Mouse (Mus musculus) left cerebral cortex, postnatal 36 days (tissue): ENCODE measurements around the gene Ncf4. TPM values are rescaled to one million over a fixed set of nuclear protein-coding genes. Genes with fewer than 3 reads are reported as not detected.
"Not testable (repeated sequence)": the region's sequence is repeated elsewhere in the genome, so short reads cannot be mapped to it uniquely, and the experiment has no call there.

ENCODE experiments used
- DNase-seq, 2 experiments: peaks; one replicate each; pipeline ENCODE4 v3.0.0; 2021 to 2022; ENCODE audit warnings: low spot score in 2 of 2, mixed read lengths in 1 of 2
- intact Hi-C: fragments of 180-260 bp; cut with DNase I; formaldehyde crosslinking; loops from one replicate; pipeline ENCODE4 v1.15.1; 2025
- total RNA-seq, 2 experiments: library from RNA; stranded (reverse); gene quantifications; 2 replicates each; pipeline ENCODE4 v1.2.3; 2021

Ncf4 gene
- total RNA-seq, 2 experiments from 2014 or later, result 1.2 TPM

DNA sequence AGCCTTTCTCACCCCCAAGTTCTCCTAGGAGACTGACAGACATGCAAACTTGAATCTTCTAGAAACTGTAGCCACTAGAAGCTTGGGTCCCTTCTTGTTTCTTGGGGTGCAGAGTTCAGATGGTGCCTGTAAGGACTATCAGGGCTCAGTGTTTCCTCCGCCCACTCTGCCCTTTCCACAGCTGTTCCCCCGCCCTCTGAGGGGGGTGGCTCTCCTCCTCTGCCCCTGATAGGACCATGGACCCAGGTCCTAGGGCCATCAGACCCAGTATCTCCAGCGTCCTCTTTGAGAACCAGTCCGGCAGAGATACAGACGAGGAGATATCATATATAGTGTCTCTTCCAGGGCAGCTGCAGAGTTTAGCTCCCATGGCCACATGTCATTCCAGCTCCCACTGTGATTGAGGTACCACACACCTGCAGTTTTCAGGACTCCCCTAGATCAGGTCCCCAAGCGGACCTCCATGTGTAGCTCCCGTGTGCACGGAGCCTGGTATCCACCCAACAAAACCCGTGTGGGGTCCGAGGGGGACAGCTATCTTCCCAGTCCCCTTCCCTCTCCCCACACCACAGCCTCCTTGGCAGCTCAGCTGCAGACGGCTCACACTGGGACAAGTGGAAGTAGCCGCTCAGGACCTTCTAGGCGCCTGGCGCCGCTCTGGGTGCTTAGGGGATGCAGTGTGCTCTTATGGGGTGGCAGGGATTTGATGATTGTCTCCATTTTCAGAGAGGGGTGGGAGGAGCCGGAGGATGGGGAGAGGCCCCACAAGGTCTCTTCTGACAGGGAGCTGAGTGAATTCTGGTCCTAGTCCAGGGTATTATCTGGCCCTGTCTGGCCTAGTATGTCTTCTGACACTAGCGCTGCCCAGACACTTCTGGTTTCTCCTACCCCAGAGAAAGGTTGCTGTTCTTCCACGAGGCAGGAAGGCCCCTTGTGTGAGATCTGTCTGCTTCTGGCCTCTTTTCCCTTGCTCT, 1.8 kb downstream of the Ncf4 start:
- intact Hi-C loops, result no loop called here
- no peak for DNase-seq

DNA sequence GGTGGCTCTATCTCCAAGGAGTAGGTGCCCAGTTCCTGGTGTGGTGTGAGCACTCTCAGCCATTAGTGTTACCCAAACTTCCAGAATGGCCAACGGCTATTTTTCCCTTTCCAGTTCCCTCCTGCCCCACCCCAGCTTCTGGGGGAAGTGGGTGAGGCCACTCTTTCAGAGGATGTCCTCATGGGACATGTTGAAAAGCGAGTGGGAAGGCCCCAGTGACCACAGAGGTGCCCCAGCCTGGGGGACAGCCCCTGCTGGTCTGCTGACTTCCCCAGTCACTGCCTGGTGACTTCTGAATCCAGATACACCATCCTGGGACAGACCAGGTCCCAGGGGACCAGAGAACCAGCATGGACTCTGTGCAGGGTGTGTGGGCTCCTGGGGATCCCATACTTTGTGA, 3.1 kb downstream of the Ncf4 start:
- no peak for DNase-seq
- intact Hi-C loops, result no loop called here

DNA sequence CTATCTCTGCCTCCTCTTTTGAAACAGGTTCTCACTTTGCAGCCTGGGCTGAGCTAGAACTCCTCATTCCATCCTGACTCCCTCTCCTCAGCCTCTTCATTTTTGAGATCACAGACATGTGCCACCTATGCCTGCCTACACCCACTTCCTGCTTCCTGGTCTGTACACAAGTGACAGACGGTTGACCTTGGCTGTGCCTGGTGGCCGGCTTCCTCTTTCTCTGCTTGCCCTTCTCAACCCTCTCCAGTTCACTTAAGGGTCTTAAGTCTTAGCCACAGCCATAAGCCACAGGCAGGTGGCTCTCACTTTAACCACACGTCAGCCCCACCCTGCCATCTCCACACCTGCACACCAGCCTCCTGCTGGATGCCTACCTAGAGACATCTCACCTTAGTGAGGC, 3.8 kb downstream of the Ncf4 start:
- intact Hi-C loops, result no loop called here
- no peak for DNase-seq

DNA sequence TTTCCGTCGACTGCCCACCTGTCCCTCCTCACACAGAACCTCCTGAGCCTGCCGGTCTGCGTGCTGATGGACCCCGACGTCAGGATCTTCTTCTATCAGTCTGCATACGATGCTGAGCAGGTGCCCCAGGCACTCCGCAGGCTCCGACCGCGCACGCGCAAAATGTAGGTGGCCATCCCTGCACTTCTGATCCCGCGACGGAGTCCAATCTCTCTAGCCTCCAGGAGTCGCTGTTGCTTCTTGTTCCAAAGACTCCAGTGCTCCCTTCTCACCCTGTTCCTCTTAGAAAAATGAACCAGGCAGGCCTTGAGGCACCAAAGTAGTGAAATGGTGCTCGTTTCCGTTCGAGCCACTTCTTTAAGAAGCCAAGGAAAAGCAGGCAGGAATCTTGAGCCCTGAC, 10.2 kb downstream of the Ncf4 start:
- peak in 1 of 2 experiments; percentile 35 for DNase-seq
- intact Hi-C loops, result loop anchor here (5.0 kb wide), 2 partner anchors 68 to 168 kb away; no protein-coding TSS in a partner anchor

DNA sequence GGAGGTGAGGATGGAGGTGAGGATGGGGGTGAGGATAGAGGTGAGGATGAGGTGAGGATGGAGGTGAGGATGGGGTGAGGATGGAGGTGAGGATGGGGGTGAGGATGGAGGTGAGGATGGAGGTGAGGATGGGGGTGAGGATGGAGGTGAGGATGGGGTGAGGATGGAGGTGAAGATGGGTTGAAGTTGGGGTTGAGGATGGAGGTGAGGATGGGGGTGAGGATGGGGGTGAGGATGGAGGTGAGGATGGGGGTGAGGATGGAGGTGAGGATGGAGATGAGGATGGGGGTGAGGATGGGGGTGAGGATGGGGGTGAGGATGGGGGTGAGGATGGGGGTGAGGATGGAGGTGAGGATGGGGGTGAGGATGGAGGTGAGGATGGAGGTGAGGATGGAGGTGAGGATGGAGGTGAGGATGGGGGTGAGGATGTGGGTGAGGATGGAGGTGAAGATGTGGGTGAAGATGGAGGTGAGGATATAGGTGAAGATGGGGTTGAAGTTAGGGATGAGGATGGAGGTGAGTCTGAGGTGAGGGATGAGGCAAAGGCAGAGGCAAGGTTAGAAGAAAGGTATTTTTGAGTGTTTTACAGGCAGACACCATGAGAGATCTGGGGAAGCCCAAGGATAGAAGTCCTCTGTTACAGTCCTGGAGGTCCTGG, 12.1 kb downstream of the Ncf4 start:
- intact Hi-C loops, result loop anchor here (1.0 to 5.0 kb wide), 3 partner anchors 66 to 166 kb away; no protein-coding TSS in a partner anchor
- not testable (repeated sequence) for DNase-seq

DNA sequence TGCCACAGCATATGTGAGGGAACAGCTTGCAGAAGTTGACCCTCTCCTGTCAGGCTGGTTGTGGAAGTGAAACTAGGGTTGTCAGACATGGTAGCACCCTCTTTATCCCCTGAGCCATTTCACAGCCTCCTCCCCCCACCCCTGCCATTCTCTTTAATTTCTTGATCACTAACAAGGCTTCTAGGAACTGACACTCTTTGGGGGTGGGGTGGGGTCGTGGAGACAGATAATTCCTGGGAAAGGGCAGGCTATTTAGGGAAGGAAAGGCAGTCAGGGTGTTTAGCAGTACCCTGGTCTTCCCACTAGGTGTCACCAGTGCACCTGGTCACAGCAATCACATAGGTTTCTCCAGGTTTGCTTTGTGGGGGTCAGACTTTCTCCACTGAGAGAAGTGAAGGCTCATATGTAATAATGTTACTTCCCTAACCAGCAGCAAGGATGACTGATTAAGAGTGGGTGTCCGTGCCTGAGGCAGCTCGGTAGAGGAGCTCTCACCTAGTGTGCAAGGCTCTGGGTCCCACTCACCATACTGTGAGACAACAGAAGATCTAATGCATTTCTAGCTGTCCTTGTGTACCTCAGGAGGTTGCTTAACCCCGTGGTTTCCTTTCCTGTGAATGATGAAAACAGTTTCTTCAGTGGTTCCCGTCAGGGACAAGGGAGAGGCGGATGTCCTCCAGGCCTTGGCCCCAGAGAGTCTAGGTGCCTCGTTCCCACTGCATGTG, 12.9 kb downstream of the Ncf4 start:
- intact Hi-C loops, result loop anchor here (1.0 to 5.0 kb wide), 3 partner anchors 65 to 165 kb away; no protein-coding TSS in a partner anchor
- peak; percentile 49 to 58 for DNase-seq

DNA sequence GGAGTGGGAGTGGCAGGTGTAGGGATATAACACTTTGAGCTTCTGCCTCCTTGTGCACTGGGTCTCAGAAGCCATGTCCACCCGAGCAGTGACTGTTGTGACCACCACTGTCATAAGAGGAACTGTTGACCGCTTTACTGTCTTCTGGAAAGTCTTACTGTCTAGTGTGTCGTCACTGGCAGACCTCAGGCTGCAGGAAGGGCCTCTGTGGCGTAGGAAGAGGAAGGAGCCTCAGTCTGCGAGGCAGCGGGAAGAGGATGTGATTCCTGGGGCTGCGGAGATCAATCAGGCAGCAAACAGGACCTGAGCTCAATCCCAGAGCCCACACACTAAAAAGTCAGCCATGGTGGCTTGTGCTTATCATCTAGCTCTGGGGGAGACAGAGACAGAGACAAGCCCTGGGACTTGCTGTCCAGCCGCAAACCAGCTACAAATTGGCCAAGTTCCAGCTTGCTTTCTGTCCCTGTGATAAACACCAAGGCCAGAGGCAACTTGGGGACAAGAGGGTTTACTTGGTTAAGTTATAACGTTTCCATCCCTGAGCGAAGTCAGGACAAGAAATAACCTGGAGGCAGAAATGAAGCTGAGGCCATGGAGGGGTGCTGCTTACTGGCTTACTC, 13.8 kb downstream of the Ncf4 start:
- intact Hi-C loops, result loop anchor here (5.0 kb wide), 2 partner anchors 64 to 164 kb away; no protein-coding TSS in a partner anchor
- no peak for DNase-seq

DNA sequence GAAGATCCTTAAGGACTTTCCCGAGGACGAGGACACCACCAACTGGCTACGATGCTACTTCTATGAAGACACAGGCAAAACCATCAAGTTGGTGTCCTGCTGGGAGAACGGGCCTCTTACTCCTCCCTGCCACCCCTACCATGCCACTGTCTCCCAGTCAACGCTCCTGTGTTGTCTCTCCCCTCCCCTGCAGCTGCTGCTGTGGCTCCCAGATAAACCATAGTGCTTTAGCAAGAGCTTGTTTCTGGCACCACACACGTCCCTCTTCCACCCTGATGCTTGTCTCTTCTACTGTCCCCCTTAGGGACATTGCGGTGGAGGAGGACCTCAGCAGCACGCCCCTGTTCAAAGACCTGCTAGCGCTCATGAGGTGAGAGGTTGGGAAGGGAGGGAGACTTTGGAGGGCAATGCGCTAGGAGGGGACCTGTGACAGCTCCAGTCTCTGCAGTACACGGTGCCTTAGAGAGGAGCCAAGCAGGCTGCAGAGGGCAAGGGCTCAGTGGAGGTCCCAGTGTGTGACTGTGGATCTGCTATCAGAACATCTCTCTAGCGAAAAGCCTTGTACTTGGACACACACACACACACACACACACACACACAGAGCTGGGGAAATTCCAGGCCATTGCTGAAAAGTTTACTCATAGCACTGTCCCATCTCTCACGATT, 16.2 kb downstream of the Ncf4 start:
- DNase-seq, result no peak
- intact Hi-C loops, result no loop called here

DNA sequence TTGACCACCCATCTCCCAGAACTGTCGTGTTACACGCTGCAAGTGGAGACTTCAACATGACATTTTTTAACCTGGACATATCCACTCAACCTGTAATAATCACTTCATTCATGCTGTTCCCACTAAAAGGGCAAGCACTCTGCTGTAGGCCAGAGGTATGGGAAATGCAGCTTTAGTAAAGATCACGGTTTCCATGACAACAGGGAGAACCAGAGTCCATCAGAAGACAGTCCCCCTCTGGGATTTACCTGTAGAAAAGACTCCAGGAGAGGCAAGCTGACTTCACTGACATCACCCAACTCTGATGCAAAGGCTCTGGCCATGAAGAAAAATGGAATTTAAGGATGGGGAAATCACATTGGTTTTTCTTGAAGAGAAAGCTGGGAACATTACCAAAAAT, 18.7 kb downstream of the Ncf4 start:
- DNase-seq, result no peak
- intact Hi-C loops, result no loop called here

DNA sequence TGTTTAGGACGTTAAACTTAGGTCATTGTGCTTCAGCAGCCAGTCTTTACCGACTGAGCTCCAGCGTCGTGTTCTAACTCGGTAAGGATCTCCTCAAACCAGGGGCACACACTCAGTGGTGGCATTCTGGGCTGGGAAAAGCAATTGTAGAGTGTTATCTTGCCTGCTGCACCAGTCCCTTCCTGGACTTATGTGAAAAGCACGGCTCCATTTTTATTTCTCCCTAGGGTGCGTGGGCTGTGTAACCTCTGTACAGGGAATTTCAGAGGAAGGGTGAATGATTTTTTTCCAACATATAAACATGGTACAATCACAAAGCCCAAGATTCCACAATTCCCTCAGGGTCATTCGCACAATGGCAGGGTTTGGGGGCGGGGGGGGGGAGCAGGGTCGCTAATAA, 22.8 kb downstream of the Ncf4 start:
- intact Hi-C loops, result no loop called here
- no peak for DNase-seq

DNA sequence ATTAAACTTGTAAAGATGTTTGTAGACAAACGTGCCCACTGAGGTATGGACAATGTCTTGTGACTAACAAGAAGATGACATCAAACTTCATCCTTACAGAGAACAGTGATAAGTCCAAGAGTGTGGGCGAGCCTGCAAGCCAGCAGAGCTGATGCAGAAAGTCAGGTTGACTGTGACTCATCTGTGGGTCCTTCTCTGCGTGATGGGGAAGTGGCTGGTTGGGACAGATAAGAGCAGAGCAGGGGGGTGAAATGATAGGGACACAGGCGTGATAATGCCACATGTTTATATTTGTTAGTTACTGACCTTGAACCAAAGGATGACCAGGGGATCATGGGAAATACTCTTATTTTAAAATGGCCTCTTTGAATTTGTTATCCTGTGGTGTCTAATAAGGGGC, 23.3 kb downstream of the Ncf4 start:
- intact Hi-C loops, result no loop called here
- DNase-seq, result no peak

DNA sequence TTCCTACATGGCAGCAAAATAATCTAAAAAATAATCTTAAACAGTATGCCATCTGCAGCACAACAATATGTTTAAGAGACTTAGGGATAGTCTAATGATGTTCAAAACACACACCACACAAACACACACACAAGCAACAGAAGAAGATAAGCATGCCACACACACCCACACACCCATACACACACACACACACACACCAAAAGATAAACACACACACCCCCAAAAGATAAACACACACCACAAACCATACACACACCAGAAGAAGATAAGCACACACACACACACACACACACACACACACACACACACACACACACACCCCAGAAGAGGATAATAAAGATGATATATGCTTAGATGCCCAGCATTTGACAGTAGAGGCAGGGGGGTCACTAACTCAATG, 26.6 kb downstream of the Ncf4 start:
- intact Hi-C loops, result no loop called here
- DNase-seq, result no peak

DNA sequence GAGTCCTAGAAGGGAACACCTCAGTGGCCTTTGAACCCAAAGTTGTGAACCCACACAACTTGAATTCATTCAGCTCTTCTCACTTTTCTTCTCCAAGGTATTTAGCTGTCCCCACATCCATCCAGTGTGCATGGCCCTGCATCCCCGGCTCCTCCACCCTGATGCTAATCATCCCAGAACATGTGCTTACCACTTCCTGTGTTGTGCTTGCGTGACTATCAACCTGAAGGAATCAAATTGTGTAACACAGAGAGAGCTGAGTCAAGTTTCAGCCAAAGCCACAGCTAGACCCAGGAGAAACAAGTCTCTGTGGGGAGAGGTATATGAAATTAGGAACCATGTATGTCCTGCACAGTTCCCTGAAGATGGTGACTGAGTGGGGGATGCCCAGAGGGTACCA, 33.7 kb downstream of the Ncf4 start:
- intact Hi-C loops, result no loop called here
- no peak for DNase-seq

DNA sequence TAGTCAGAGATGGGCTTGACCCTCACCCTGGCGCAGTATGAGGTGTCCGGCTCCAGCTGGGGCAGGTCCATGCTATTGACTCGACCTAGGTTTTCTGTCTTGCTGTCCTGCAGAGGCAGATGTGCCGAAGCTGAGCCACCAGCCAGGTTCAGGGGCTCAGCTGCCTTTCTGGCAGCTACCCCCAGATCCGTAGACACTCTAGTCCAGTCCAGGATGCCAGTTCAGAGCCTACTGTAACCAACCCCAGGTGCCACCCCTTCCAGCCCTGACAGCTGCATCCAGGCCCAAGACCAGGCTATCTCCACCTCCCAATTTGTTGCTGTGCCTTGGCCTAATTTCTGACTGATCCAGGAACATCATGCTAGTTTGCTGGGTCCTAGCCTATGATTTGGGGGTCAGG, 43.3 kb downstream of the Ncf4 start:
- DNase-seq, result no peak
- intact Hi-C loops, result no loop called here

DNA sequence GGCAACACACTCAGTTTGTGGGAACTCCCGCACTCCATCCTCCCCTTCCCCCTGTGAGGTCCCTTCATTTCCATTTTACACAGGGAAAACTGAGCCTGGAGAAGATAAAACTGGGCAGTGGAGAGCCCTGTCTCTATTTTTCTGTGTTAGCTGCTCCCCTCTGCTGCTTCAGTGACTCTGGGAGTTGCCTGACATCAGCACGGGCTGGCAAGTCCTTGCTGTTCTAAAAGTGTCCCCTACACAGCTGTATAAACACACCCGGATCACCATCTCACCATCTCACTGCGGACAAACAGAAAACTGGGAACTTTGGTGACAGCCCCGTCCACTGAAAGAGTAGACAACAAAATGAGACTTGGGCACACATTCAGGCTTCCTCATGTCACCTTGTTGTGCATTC, 45.2 kb downstream of the Ncf4 start:
- intact Hi-C loops, DNase-seq: not testable (repeated sequence)

DNA sequence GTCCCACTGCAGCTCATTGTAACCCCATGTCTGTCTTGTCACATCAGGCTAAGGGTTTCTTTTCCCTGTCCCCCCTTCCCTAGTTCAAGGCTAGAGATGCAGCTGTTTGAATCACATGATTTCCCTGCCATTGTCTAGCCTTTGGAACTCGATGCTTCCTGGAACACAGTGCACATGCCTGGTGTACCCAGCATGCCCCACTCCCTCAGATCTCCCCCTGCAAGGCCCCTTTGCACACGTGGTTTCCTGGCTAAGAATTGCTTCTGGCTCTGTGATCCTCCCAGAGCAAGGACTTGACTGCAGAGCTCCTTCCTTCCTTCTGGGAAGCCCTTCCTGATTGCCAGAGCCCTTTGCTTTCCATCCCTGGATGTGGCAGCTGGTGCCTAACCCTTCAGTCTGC, 48.6 kb downstream of the Ncf4 start:
- intact Hi-C loops, DNase-seq: not testable (repeated sequence)

DNA sequence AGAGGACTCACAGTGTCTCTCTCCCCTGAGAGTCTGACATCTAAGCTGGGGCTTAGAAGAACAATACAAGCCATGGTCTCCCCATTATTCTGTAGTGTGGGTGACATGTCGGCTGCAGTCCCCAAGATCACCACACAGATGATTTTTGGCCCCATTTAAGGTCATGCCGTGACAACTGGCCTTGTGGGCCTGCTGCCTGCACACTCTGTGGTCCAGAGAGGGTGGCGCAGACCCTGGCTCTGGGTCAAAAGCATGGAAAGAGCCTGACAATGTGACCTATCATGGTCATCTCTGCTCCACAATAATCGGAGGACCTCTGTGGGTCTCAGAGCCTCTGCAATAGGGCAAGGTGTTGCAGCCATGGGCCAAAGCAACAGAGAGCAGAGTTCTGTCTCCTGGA, 49.1 kb downstream of the Ncf4 start:
- no peak for DNase-seq
- intact Hi-C loops, result no loop called here

DNA sequence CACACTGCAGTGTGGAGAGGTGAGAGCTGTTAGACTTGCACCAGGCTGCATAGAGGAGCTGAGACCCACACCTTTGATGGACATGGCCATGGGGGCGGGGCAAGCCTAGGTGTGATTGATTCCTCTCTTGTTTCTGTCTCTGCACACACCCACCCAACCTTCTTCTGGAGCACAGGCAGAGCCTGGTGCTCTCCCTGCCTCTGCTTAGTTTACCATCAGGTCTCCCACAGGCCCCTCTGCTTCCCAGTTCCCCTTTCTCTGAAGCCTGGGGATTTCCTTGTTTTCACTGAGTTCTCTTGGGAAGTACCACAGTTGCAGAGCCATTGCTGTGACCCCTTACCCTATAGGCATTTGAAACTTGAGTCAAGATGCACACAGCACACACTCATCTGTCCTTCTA, 54.0 kb downstream of the Ncf4 start:
- no peak for DNase-seq
- intact Hi-C loops, result no loop called here

DNA sequence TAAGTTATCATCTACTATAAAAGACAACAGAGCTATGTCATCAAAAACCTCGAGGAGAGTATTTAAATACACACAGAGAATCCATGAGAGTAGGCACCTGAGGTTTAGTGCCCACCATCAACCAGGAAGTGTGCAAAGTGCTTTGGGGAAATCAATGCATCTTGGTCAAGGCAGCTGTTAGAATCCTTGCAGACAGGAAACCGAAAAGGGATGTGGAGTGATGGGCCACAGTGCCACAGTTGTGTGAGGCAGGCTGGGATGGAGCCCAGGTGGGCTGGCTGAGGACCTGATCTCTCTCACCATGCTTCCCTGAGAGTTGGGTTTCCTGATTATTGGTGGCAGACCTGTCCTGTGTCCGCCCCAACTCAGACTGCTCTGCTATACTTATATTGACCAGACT, 55.0 kb downstream of the Ncf4 start:
- intact Hi-C loops, result no loop called here
- DNase-seq, result no peak
